Mouse (Mus musculus): Measurements from ENCODE around the gene Trhde. TPM values are rescaled to one million over a fixed set of nuclear protein-coding genes. Genes with fewer than 3 reads are reported as not detected.
A peak's percentile ranks its signal among the peaks of the same experiment; 100 is the strongest.

Trhde gene
- 7.7 and 9.5 TPM in 2 replicates for polyA plus RNA-seq (2014; fragmentation: Nextera tagmentation; extraction: Ambion mirVana)

GRCm38 (mm10) chr10:114802161-114802651, at the start of gene Trhde:
Gene Trhde (minus strand): TSS chr10:114802307.
- H3K4me1 ChIP-seq (replicated peaks; ENCODE audit: control insufficient read depth, insufficient read depth, low read length) = 0 out of 2 replicates have a peak, but pooled peaks cover 11% of the 10 kb centered on the region
- peak within 1 kb of the TSS; percentile 84 for H3K4me2 ChIP-seq (replicated peaks)
- ATAC-seq (ENCODE audit: low FRiP score) (peak; percentile 35), DNase-seq (ENCODE audit: low spot score) (peak; percentile 59)
- H3K27me3 ChIP-seq (ENCODE audit: control insufficient read depth, insufficient read depth, low read length) = peaks cover 27% of the 10 kb centered on the region; the same call in 1 of the 2 replicates
- H3K27ac ChIP-seq = peak within 1 kb of the TSS; percentile 57
- peak within 1 kb of the TSS; percentile 74 for H3K4me3 ChIP-seq (replicated peaks; ENCODE audit: low read length)
- H3K9me3 ChIP-seq (ENCODE audit: control insufficient read depth, low read length) = no peaks in the 10 kb centered on the region
- under 1% methylated on average over 30 of the region's 30 CpGs for WGBS
- peak within 1 kb of the TSS; percentile 67 for H3K9ac ChIP-seq
- H3K36me3 ChIP-seq (replicated peaks; ENCODE audit: control insufficient read depth, insufficient read depth) = no peaks in the 10 kb centered on the region

- ATAC-seq (ENCODE audit: low FRiP score) (no peak), DNase-seq (ENCODE audit: low spot score) (no peak)
- 91% methylated on average over 12 of the region's 12 CpGs for WGBS
- Histone ChIP-seq H3K4me2 (replicated peaks) (no peak overlapping the region), H3K9me3 (ENCODE audit: control insufficient read depth, low read length) (no peaks in the 10 kb centered on the region), H3K4me3 (replicated peaks; ENCODE audit: low read length) (no peak overlapping the region), H3K9ac (no peak overlapping the region), H3K27me3 (ENCODE audit: control insufficient read depth, insufficient read depth, low read length) (no peaks in the 10 kb centered on the region), H3K27ac (no peak overlapping the region), H3K36me3 (replicated peaks; ENCODE audit: control insufficient read depth, insufficient read depth) (no peaks in the 10 kb centered on the region), H3K4me1 (replicated peaks; ENCODE audit: control insufficient read depth, insufficient read depth, low read length) (no peaks in the 10 kb centered on the region)
These were observed 39.9 kb upstream of the Trhde start for GRCm38 (mm10) chr10:114841966-114842365.

- ATAC-seq (ENCODE audit: low FRiP score) (no peak), DNase-seq (ENCODE audit: low spot score) (no peak)
- 74% methylated on average over 5 of the region's 5 CpGs for WGBS
- H3K36me3 ChIP-seq (replicated peaks; ENCODE audit: control insufficient read depth, insufficient read depth) = no peaks in the 10 kb centered on the region
- H3K9me3 ChIP-seq (ENCODE audit: control insufficient read depth, low read length) = no peaks in the 10 kb centered on the region
- no peaks in the 10 kb centered on the region for H3K27me3 ChIP-seq (ENCODE audit: control insufficient read depth, insufficient read depth, low read length)
- no peak overlapping the region for H3K4me2 ChIP-seq (replicated peaks)
- no peaks in the 10 kb centered on the region for H3K4me1 ChIP-seq (replicated peaks; ENCODE audit: control insufficient read depth, insufficient read depth, low read length)
- no peak overlapping the region for H3K9ac ChIP-seq
- no peak overlapping the region for H3K4me3 ChIP-seq (replicated peaks; ENCODE audit: low read length)
- no peak overlapping the region for H3K27ac ChIP-seq
These were observed 39.3 kb upstream of the Trhde start for GRCm38 (mm10) chr10:114841440-114841839.

GRCm38 (mm10) chr10:114831313-114831712, 29.2 kb upstream of the Trhde start:
- H3K4me1 ChIP-seq (replicated peaks; ENCODE audit: control insufficient read depth, insufficient read depth, low read length) = no peaks in the 10 kb centered on the region
- no peak overlapping the region for H3K27ac ChIP-seq
- no peaks in the 10 kb centered on the region for H3K36me3 ChIP-seq (replicated peaks; ENCODE audit: control insufficient read depth, insufficient read depth)
- DNase-seq (ENCODE audit: low spot score) = no peak
- 44% methylated on average over 7 of the region's 7 CpGs for WGBS
- no peaks in the 10 kb centered on the region for H3K9me3 ChIP-seq (ENCODE audit: control insufficient read depth, low read length)
- no peak overlapping the region for H3K4me2 ChIP-seq (replicated peaks)
- H3K9ac ChIP-seq = no peak overlapping the region
- no peaks in the 10 kb centered on the region for H3K27me3 ChIP-seq (ENCODE audit: control insufficient read depth, insufficient read depth, low read length)
- no peak for ATAC-seq (ENCODE audit: low FRiP score)
- H3K4me3 ChIP-seq (replicated peaks; ENCODE audit: low read length) = no peak overlapping the region

GRCm38 (mm10) chr10:114808799-114809198, 6.7 kb upstream of the Trhde start:
- no peaks in the 10 kb centered on the region for H3K4me1 ChIP-seq (replicated peaks; ENCODE audit: control insufficient read depth, insufficient read depth, low read length)
- ATAC-seq (ENCODE audit: low FRiP score) = no peak
- DNase-seq (ENCODE audit: low spot score) = peak; percentile 35

GRCm38 (mm10) chr10:114805884-114806283, 3.8 kb upstream of the Trhde start:
- 0 out of 2 replicates have a peak, but pooled peaks cover 4% of the 10 kb centered on the region for H3K4me1 ChIP-seq (replicated peaks; ENCODE audit: control insufficient read depth, insufficient read depth, low read length)
- no peak overlapping the region for H3K27ac ChIP-seq
- H3K9ac ChIP-seq = no peak overlapping the region
- H3K27me3 ChIP-seq (ENCODE audit: control insufficient read depth, insufficient read depth, low read length) = peaks cover 11% of the 10 kb centered on the region; the same call in 1 of the 2 replicates
- WGBS = 34% methylated on average over 3 of the region's 3 CpGs
- no peaks in the 10 kb centered on the region for H3K36me3 ChIP-seq (replicated peaks; ENCODE audit: control insufficient read depth, insufficient read depth)
- DNase-seq (ENCODE audit: low spot score) = peak; percentile 66
- no peak overlapping the region for H3K4me3 ChIP-seq (replicated peaks; ENCODE audit: low read length)
- no peak overlapping the region for H3K4me2 ChIP-seq (replicated peaks)
- ATAC-seq (ENCODE audit: low FRiP score) = no peak
- H3K9me3 ChIP-seq (ENCODE audit: control insufficient read depth, low read length) = no peaks in the 10 kb centered on the region

More at GRCm38 (mm10) chr10:114808799-114809198, 6.7 kb upstream of the Trhde start:
- 38% methylated on average over 3 of the region's 3 CpGs for WGBS
- peaks cover 2% of the 10 kb centered on the region; the same call in 1 of the 2 replicates for H3K27me3 ChIP-seq (ENCODE audit: control insufficient read depth, insufficient read depth, low read length)
- H3K36me3 ChIP-seq (replicated peaks; ENCODE audit: control insufficient read depth, insufficient read depth) = no peaks in the 10 kb centered on the region
- H3K4me2 ChIP-seq (replicated peaks) = no peak overlapping the region
- no peak overlapping the region for H3K27ac ChIP-seq
- H3K4me3 ChIP-seq (replicated peaks; ENCODE audit: low read length) = no peak overlapping the region
- H3K9ac ChIP-seq = no peak overlapping the region
- no peaks in the 10 kb centered on the region for H3K9me3 ChIP-seq (ENCODE audit: control insufficient read depth, low read length)

- H3K36me3 ChIP-seq (replicated peaks; ENCODE audit: control insufficient read depth, insufficient read depth) = no peaks in the 10 kb centered on the region
- H3K4me1 ChIP-seq (replicated peaks; ENCODE audit: control insufficient read depth, insufficient read depth, low read length) = 0 out of 2 replicates have a peak, but pooled peaks cover 11% of the 10 kb centered on the region
- peak overlapping the region; percentile 74 for H3K4me3 ChIP-seq (replicated peaks; ENCODE audit: low read length)
- no peaks in the 10 kb centered on the region for H3K9me3 ChIP-seq (ENCODE audit: control insufficient read depth, low read length)
- under 1% methylated on average over 65 of the region's 66 CpGs for WGBS
- ATAC-seq (ENCODE audit: low FRiP score) = peak; percentile 86
- peak overlapping the region; percentile 67 for H3K9ac ChIP-seq
- peak overlapping the region; percentile 57 for H3K27ac ChIP-seq
- peak overlapping the region; percentile 84 for H3K4me2 ChIP-seq (replicated peaks)
- peak; percentile 60 for DNase-seq (ENCODE audit: low spot score)
- peaks cover 27% of the 10 kb centered on the region; the same call in 1 of the 2 replicates for H3K27me3 ChIP-seq (ENCODE audit: control insufficient read depth, insufficient read depth, low read length)
These were observed 498 bp downstream of the Trhde start for GRCm38 (mm10) chr10:114801457-114802160.

- peaks cover 27% of the 10 kb centered on the region; the same call in 1 of the 2 replicates for H3K27me3 ChIP-seq (ENCODE audit: control insufficient read depth, insufficient read depth, low read length)
- 5% methylated on average over 75 of the region's 75 CpGs for WGBS
- peak overlapping the region; percentile 61 for H3K27ac ChIP-seq
These were observed 1.5 kb downstream of the Trhde start for GRCm38 (mm10) chr10:114800331-114801304.

More at GRCm38 (mm10) chr10:114800331-114801304, 1.5 kb downstream of the Trhde start:
- Histone ChIP-seq H3K36me3 (replicated peaks; ENCODE audit: control insufficient read depth, insufficient read depth) (no peaks in the 10 kb centered on the region), H3K9ac (peak overlapping the region; percentile 67), H3K4me2 (replicated peaks) (peak overlapping the region; percentile 84), H3K4me1 (replicated peaks; ENCODE audit: control insufficient read depth, insufficient read depth, low read length) (0 out of 2 replicates have a peak, but pooled peaks cover 11% of the 10 kb centered on the region), H3K4me3 (replicated peaks; ENCODE audit: low read length) (peak overlapping the region; percentile 74), H3K9me3 (ENCODE audit: control insufficient read depth, low read length) (no peaks in the 10 kb centered on the region)
- DNase-seq (ENCODE audit: low spot score) = peak; percentile 26
- ATAC-seq (ENCODE audit: low FRiP score) = peak; percentile 67
